Mouse (Mus musculus) thymus, postnatal 14 days (tissue): ENCODE measurements at regions not wholly inside any gene's neighbourhood (a gene's known extent, or its start where the extent isn't known, plus 50 kb on each side); places are given as distances from the start of the nearest gene placed in this dataset.

Source experiments
- DNase-seq: peaks from one replicate; pipeline ENCODE4 v3.0.0; 2021

- DNase-seq: no peak
Observed at GRCm38 (mm10) chr15:62229491-62230283, 1306.9 kb upstream of the A1bg start.

GRCm38 (mm10) chr15:62229023-62229422 is 1306.2 kb upstream of the A1bg start:
- no peak for DNase-seq

GRCm38 (mm10) chr15:62224798-62225197 is 1302.0 kb upstream of the A1bg start:
- no peak for DNase-seq

GRCm38 (mm10) chr15:62224191-62224590 is 1301.4 kb upstream of the A1bg start:
- DNase-seq: no peak

- no peak for DNase-seq
Observed at GRCm38 (mm10) chr15:62223156-62223840, 1300.5 kb upstream of the A1bg start.

GRCm38 (mm10) chr15:62222731-62223130 is 1299.9 kb upstream of the A1bg start:
- DNase-seq: no peak

- DNase-seq: no peak
Observed at GRCm38 (mm10) chr15:62222201-62222600, 1299.4 kb upstream of the A1bg start.

- no peak for DNase-seq
Observed at GRCm38 (mm10) chr15:62221024-62221819, 1298.4 kb upstream of the A1bg start.

GRCm38 (mm10) chr15:62220620-62221019 is 1297.8 kb upstream of the A1bg start:
- DNase-seq: no peak

- no peak for DNase-seq
Observed at GRCm38 (mm10) chr15:62219934-62220540, 1297.2 kb upstream of the A1bg start.

- no peak for DNase-seq
Observed at GRCm38 (mm10) chr15:62218346-62219080, 1295.7 kb upstream of the A1bg start.

- no peak for DNase-seq
Observed at GRCm38 (mm10) chr15:62216688-62217477, 1294.1 kb upstream of the A1bg start.

- no peak for DNase-seq
Observed at GRCm38 (mm10) chr15:62215616-62216398, 1293.0 kb upstream of the A1bg start.

- no peak for DNase-seq
Observed at GRCm38 (mm10) chr15:62214300-62214699, 1291.5 kb upstream of the A1bg start.

- DNase-seq: peak; percentile 53
Observed at GRCm38 (mm10) chr15:62212283-62212910, 1289.6 kb upstream of the A1bg start.

GRCm38 (mm10) chr15:62209881-62210481 is 1287.2 kb upstream of the A1bg start:
- DNase-seq: no peak

- no peak for DNase-seq
Observed at GRCm38 (mm10) chr15:62209296-62209695, 1286.5 kb upstream of the A1bg start.

- DNase-seq: no peak
Observed at GRCm38 (mm10) chr15:62206502-62206902, 1283.7 kb upstream of the A1bg start.
